Mouse (Mus musculus): ENCODE results near the gene Gm13304. TPM values are rescaled to one million over a fixed set of nuclear protein-coding genes. Genes with fewer than 3 reads are reported as not detected.
"Not testable (repeated sequence)": the region's sequence is repeated elsewhere in the genome, so short reads cannot be mapped to it uniquely, and the experiment has no call there.

Gm13304 gene
- not detected in 2 replicates for polyA plus RNA-seq (2012; rRNA removed)

- H3K27ac ChIP-seq (ENCODE audit: insufficient read depth, low read length); H3K4me3 ChIP-seq (ENCODE audit: extremely low read depth, insufficient read depth, insufficient read length); DNase-seq (ENCODE audit: low read depth in 1 of 2, low spot score in 2 of 2); H3K27me3 ChIP-seq (ENCODE audit: control insufficient read depth, insufficient read depth, low read length); H3K4me1 ChIP-seq (ENCODE audit: control insufficient read depth, insufficient read depth, insufficient read length); H3K36me3 ChIP-seq (ENCODE audit: control insufficient read depth, insufficient read depth, low read length): not testable (repeated sequence)
- WGBS, result no CpG with 5 or more reads among the region's 5 CpGs
Observed at GRCm38 (mm10) chr4:42114517-42114916, at the start of gene Gm13304. Gene Gm13304, plus strand, starts transcription at chr4:42114817.

GRCm38 (mm10) chr4:42090907-42091306, 23.7 kb upstream of the Gm13304 start, which contains the start of gene Gm3893:
Gene Gm3893, plus strand, starts transcription at chr4:42091207.
- not testable (repeated sequence) for H3K4me3 ChIP-seq (ENCODE audit: extremely low read depth, insufficient read depth, insufficient read length); H3K36me3 ChIP-seq (ENCODE audit: control insufficient read depth, insufficient read depth, low read length); H3K4me1 ChIP-seq (ENCODE audit: control insufficient read depth, insufficient read depth, insufficient read length); H3K27ac ChIP-seq (ENCODE audit: insufficient read depth, low read length); H3K27me3 ChIP-seq (ENCODE audit: control insufficient read depth, insufficient read depth, low read length); DNase-seq (ENCODE audit: low read depth in 1 of 2, low spot score in 2 of 2)
- WGBS, result no CpG with 5 or more reads among the region's 2 CpGs

GRCm38 (mm10) chr4:42153136-42153535, 38.5 kb downstream of the Gm13304 start, which contains the start of gene Gm13306:
Gene Gm13306, plus strand, starts transcription at chr4:42153436.
- not testable (repeated sequence) for DNase-seq (ENCODE audit: low read depth in 1 of 2, low spot score in 2 of 2); H3K4me1 ChIP-seq (ENCODE audit: control insufficient read depth, insufficient read depth, insufficient read length); H3K36me3 ChIP-seq (ENCODE audit: control insufficient read depth, insufficient read depth, low read length); H3K4me3 ChIP-seq (ENCODE audit: extremely low read depth, insufficient read depth, insufficient read length); H3K27me3 ChIP-seq (ENCODE audit: control insufficient read depth, insufficient read depth, low read length); H3K27ac ChIP-seq (ENCODE audit: insufficient read depth, low read length)
- no CpG with 5 or more reads among the region's 9 CpGs for WGBS

Other genes starting within 250 kb of the Gm13304 start
- gene Gm21541, start 211.2 kb upstream of the Gm13304 start, polyA plus RNA-seq (2012; rRNA removed), result 4.0 and 5.7 TPM in 2 replicates
- gene Gm20878, start 173.2 kb upstream of the Gm13304 start, polyA plus RNA-seq (2012; rRNA removed), result 0.86 and 4.2 TPM in 2 replicates
- gene Fam205a4, start 148.8 kb upstream of the Gm13304 start, polyA plus RNA-seq (2012; rRNA removed), result 0.05 TPM in 1 of 2 replicates, not detected in the other
- gene Gm21093, start 80.1 kb upstream of the Gm13304 start, polyA plus RNA-seq (2012; rRNA removed), result 0.05 TPM in 1 of 2 replicates, not detected in the other
- not detected in 2 replicates for gene Gm3893, start 23.6 kb upstream of the Gm13304 start, polyA plus RNA-seq (2012; rRNA removed)
- gene Gm13306, start 38.6 kb downstream of the Gm13304 start, polyA plus RNA-seq (2012; rRNA removed), result not detected in 2 replicates
- 0.12 and 0.20 TPM in 2 replicates for gene Gm13305, start 53.8 kb downstream of the Gm13304 start, polyA plus RNA-seq (2012; rRNA removed)
- gene Gm10600, start 125.8 kb downstream of the Gm13304 start, polyA plus RNA-seq (2012; rRNA removed), result not detected in 2 replicates
- gene Ccl21b, start 140.9 kb downstream of the Gm13304 start, polyA plus RNA-seq (2012; rRNA removed), result 1.4 and 1.7 TPM in 2 replicates
- gene Gm21953, start 179.4 kb downstream of the Gm13304 start, polyA plus RNA-seq (2012; rRNA removed), result not detected in 2 replicates
- gene Fam205a3, start 203.5 kb downstream of the Gm13304 start, polyA plus RNA-seq (2012; rRNA removed), result 0.02 TPM in 1 of 2 replicates, not detected in the other

Measured in spleen, adult 2 months (tissue).